Mouse (Mus musculus) stomach, embryonic 15.5 days (tissue): ENCODE results near the gene Aloxe3. TPM values are rescaled to one million over a fixed set of nuclear protein-coding genes. Genes with fewer than 3 reads are reported as not detected.

Experiments
- ATAC-seq: fragments of 200-750 bp; cut with Nextera tagmentation; 2 replicates; pipeline ENCODE4 v1.8.0; 2017; ENCODE audit warnings: low read depth, moderate number of reproducible peaks, moderate TSS enrichment; ENCODE audit not compliant: insufficient read depth, low FRiP score
- H3K27ac ChIP-seq: fragments of 300-500 bp; sonication (generic); 2 replicates; pipeline ENCODE4 v1.5.1; 2015; ENCODE audit warnings: mild to moderate bottlenecking, inconsistent platforms
- H3K27me3 ChIP-seq: fragments of 300-500 bp; sonication (generic); replicated peaks from 2 replicates; pipeline ENCODE4 v1.6.1; 2015; ENCODE audit warnings: inconsistent platforms
- H3K36me3 ChIP-seq: fragments of 300-500 bp; sonication (generic); 2 replicates; pipeline ENCODE4 v1.6.1; 2015; ENCODE audit warnings: inconsistent platforms
- H3K4me1 ChIP-seq: fragments of 300-500 bp; sonication (generic); 2 replicates; pipeline ENCODE4 v1.6.1; 2015; ENCODE audit warnings: inconsistent platforms
- H3K4me2 ChIP-seq: fragments of 300-500 bp; sonication (generic); 2 replicates; pipeline ENCODE4 v1.6.1; 2015; ENCODE audit warnings: mild to moderate bottlenecking, inconsistent platforms
- H3K4me3 ChIP-seq: fragments of 300-500 bp; sonication (generic); replicated peaks from 2 replicates; pipeline ENCODE4 v1.5.1; 2015; ENCODE audit warnings: inconsistent platforms
- H3K9ac ChIP-seq: fragments of 300-500 bp; sonication (generic); 2 replicates; pipeline ENCODE4 v1.6.1; 2015; ENCODE audit warnings: inconsistent platforms
- H3K9me3 ChIP-seq: fragments of 300-500 bp; sonication (generic); 2 replicates; pipeline ENCODE4 v1.6.1; 2016; ENCODE audit warnings: inconsistent platforms
- WGBS: fragments of 180-500 bp; shearing (Covaris S2); methylation state at CpG from one replicate; pipeline ENCODE4 v1.1.7; 2015; 5-methylcytosine and 5-hydroxymethylcytosine counted together
- polyA plus RNA-seq: library from polyadenylated mRNA; unstranded; fragments of >200 nt; fragmentation: Nextera tagmentation; extraction: Ambion mirVana; gene quantifications from 2 replicates; pipeline ENCODE4 v1.2.1, GENCODE M21; 2015

Aloxe3 gene
- polyA plus RNA-seq = 0.27 and 1.2 TPM in 2 replicates

DNA sequence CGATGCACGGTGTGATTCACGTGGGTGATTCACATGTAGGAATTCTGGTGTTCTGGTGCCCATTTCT is at the start of gene Aloxe3:
Gene Aloxe3, plus strand, starts transcription at position 45 of the 67 bp plus-strand sequence.
- ATAC-seq = no peak
- Histone ChIP-seq H3K4me3 (peak within 1 kb of the TSS; percentile 62), H3K27ac (peak within 1 kb of the TSS; percentile 76; the same call in 1 of the 2 replicates), H3K27me3 (no peaks in the 10 kb centered on the region), H3K9me3 (no peaks in the 10 kb centered on the region), H3K4me1 (peaks cover 21% of the 10 kb centered on the region), H3K9ac (peak within 1 kb of the TSS; percentile 30; the same call in 1 of the 2 replicates), H3K36me3 (no peaks in the 10 kb centered on the region), H3K4me2 (peak within 1 kb of the TSS; percentile 92)
- 5% methylated on average over 3 of the region's 3 CpGs for WGBS

DNA sequence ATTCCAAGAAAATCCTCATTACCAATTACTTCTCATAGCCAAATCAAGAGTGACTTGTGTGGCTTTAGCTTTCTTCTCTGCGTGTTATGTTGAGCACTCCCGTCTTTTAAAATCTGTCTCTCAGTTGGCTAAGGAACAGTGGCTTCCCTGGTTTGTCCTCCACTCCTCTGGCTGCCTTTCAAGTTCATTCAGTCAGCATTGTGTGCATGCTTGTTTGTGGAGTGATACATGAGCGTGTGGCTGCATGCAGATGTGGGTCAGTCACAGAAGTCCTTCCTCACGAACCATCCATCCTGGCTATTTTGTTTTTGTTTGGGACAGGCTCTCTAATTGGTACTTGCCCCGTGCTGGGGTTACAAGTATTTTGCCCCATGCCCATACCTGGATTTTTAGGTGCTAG is 49.1 kb upstream of the Aloxe3 start:
- no peak overlapping the region for H3K4me3 ChIP-seq

DNA sequence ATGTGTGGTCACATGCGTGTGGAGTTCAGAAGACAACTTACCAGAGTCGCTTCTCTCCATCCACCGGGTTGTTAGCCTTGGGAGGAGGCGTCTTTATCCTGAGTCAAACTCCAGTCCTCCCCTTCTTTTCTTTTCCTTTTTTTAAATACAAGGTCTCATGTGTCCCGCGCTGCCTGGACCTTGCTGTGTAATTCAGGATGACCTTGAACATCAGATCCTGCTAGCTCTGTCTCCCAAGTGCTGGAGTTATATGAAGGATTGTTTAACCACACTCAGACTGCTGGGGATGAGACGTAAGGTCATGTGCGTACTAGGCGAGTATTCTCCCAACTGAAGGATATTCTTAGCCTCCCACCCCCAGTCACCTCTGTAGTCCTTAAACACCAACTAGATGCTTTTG is 48.4 kb upstream of the Aloxe3 start:
- Histone ChIP-seq H3K36me3 (no peaks in the 10 kb centered on the region), H3K4me1 (peaks cover 10% of the 10 kb centered on the region; the same call in 1 of the 2 replicates), H3K9me3 (no peaks in the 10 kb centered on the region), H3K9ac (no peak overlapping the region), H3K4me2 (no peak overlapping the region), H3K27ac (no peak overlapping the region), H3K27me3 (no peaks in the 10 kb centered on the region), H3K4me3 (no peak overlapping the region)
- ATAC-seq = no peak
- 78% methylated on average over 9 of the region's 9 CpGs for WGBS

More for the DNA sequence above, 49.1 kb upstream of the Aloxe3 start:
- no peak for ATAC-seq
- peaks cover 18% of the 10 kb centered on the region; the same call in 1 of the 2 replicates for H3K4me1 ChIP-seq
- H3K36me3 ChIP-seq = no peaks in the 10 kb centered on the region
- H3K4me2 ChIP-seq = no peak overlapping the region
- no peak overlapping the region for H3K27ac ChIP-seq
- 63% methylated on average over 5 of the region's 5 CpGs for WGBS
- H3K9me3 ChIP-seq = no peaks in the 10 kb centered on the region
- H3K9ac ChIP-seq = no peak overlapping the region
- H3K27me3 ChIP-seq = no peaks in the 10 kb centered on the region

DNA sequence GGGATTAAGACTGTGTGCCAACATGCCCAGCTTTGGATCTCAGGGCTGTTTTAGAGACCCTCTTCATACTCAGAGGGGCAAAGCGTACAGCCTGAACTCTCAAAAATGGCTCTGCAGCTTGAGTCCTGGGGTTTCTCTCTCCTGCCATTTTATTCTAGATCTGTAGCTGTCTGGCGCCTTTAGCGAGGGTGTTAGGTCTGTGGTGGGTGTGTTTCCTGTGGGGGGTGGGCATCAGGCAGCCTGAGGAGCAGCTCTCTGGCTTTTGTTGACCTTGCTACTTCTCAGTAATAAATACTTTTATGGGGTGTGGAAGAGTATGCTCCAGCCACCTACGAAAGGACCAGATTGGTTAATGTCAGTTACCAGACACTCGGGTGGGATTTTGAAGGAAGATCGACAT is 47.7 kb upstream of the Aloxe3 start:
- Histone ChIP-seq H3K4me2 (no peak overlapping the region), H3K27ac (no peak overlapping the region), H3K36me3 (no peaks in the 10 kb centered on the region), H3K9ac (no peak overlapping the region), H3K4me3 (no peak overlapping the region), H3K4me1 (peaks cover 7% of the 10 kb centered on the region; the same call in 1 of the 2 replicates), H3K9me3 (no peaks in the 10 kb centered on the region), H3K27me3 (no peaks in the 10 kb centered on the region)
- no peak for ATAC-seq
- WGBS = 71% methylated on average over 6 of the region's 6 CpGs

DNA sequence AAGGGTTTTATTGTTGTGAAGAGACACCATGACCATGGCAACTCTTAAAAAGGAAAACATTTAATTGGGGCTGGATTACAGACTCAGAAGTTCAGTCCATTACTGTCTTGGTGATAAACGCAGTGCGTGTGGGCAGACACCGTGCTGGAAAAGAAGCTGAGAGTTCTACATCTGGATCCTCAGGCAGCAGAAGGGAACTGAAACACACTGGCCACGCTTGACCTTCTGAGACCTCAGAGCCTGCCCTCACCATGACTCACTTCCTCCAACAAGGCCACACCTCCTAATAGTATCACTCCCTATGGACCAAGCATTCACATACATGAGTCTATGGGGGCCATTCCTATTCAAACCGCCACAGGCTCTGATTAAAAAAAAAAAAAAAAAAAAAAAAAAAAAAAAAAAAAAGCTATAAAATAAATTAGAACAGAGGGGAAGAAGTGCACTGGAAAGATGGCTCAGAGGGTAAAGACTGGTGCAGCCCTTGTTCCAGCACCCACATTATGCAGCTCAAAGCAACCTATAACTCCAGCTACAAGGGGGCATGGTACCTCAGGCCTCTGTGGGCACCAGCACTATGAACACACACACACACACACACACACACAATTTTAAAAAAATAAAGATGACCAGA is 46.8 kb upstream of the Aloxe3 start:
- no peak overlapping the region for H3K4me3 ChIP-seq
- WGBS = 63% methylated on average over 5 of the region's 5 CpGs
- H3K4me2 ChIP-seq = no peak overlapping the region
- no peaks in the 10 kb centered on the region for H3K27me3 ChIP-seq
- no peaks in the 10 kb centered on the region for H3K36me3 ChIP-seq
- H3K9me3 ChIP-seq = no peaks in the 10 kb centered on the region
- H3K27ac ChIP-seq = no peak overlapping the region; the same call in 1 of the 2 replicates
- ATAC-seq = no peak
- peaks cover 3% of the 10 kb centered on the region; the same call in 1 of the 2 replicates for H3K4me1 ChIP-seq
- H3K9ac ChIP-seq = no peak overlapping the region

DNA sequence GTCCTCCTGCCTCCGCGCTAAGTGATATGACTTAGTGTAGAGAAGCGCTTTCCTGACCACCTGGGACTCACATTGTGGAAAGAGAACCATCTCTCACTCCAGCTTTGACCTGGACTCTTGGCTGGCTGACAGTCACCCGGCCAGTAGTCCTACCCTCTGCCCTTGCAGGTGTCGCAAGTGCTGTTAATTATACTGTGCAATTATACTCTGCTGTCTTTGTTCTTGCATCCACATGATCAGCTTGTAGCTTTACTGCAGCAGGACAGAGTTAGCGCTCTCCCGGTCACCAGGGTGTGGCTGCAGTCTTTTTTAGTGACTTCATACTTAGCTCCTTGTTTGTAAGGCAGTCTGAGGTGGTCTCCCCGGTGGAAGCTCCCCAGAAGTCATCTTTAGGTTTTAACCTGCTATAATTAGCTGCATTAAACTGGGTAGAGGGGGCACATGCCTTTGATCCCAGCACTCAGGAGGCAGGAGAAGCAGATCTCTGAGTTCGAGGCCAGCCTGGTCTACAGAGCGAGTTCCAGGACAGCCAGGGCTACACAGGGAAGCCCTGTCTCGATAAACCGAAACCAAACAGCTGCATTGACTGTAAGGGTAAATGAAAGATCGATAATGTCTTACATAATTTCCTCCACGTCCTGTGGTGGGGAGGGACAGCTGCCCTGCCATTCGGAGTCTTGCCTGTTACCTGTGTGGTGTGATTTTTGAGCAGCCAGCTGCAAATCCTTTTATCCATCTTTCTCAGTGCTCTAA is 45.4 kb upstream of the Aloxe3 start:
- Histone ChIP-seq H3K36me3 (no peaks in the 10 kb centered on the region), H3K4me3 (no peak overlapping the region), H3K9me3 (no peaks in the 10 kb centered on the region), H3K27ac (no peak overlapping the region), H3K27me3 (no peaks in the 10 kb centered on the region), H3K4me1 (no peaks in the 10 kb centered on the region), H3K9ac (no peak overlapping the region), H3K4me2 (no peak overlapping the region)
- 77% methylated on average over 15 of the region's 15 CpGs for WGBS
- ATAC-seq = no peak

DNA sequence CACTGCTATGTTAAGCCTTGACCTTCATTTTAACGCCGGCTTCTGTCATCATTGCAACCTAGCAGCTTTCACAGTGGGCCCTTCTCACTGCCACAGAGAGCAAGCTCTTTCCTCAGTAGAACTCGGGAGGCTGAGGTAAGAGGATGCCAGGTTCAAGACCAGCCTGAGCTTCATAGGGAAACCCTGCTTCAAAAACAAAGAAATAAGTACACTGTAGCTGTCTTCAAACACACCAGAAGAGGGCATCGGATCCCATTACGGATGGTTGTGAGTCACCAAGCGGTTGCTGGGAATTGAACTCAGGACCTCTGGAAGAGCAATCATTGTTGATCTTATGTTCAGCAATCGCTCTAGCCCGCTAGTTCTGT is 44.9 kb upstream of the Aloxe3 start:
- no peak overlapping the region for H3K4me3 ChIP-seq
- no peaks in the 10 kb centered on the region for H3K4me1 ChIP-seq
- 88% methylated on average over 8 of the region's 8 CpGs for WGBS
- ATAC-seq = no peak
- H3K4me2 ChIP-seq = no peak overlapping the region
- H3K27me3 ChIP-seq = no peaks in the 10 kb centered on the region
- no peaks in the 10 kb centered on the region for H3K36me3 ChIP-seq
- no peak overlapping the region for H3K27ac ChIP-seq
- no peaks in the 10 kb centered on the region for H3K9me3 ChIP-seq
- no peak overlapping the region for H3K9ac ChIP-seq

DNA sequence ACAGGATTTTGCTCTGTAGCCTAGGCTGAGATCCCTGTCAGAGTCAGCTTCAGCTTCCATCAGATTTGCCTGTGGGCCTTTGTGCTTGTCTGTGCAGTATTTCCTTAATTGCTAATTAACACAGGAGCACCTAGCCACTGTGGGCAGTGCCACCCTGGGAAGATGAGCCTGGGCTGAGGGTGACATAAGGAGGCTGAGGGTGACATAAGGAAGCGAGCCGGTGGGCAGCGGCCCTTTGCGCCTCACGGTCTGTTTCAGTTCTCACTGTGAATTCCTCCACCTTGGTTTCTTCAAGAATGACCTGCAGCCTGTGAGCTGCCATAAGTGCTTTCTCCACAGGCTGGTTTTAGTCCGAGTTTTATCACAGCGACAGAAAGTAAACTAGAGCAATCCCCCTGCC is 44.1 kb upstream of the Aloxe3 start:
- 74% methylated on average over 7 of the region's 7 CpGs for WGBS
- Histone ChIP-seq H3K9ac (no peak overlapping the region), H3K36me3 (no peaks in the 10 kb centered on the region), H3K9me3 (no peaks in the 10 kb centered on the region), H3K27ac (no peak overlapping the region), H3K4me1 (no peaks in the 10 kb centered on the region), H3K4me2 (no peak overlapping the region), H3K4me3 (no peak overlapping the region), H3K27me3 (no peaks in the 10 kb centered on the region)
- ATAC-seq = no peak

DNA sequence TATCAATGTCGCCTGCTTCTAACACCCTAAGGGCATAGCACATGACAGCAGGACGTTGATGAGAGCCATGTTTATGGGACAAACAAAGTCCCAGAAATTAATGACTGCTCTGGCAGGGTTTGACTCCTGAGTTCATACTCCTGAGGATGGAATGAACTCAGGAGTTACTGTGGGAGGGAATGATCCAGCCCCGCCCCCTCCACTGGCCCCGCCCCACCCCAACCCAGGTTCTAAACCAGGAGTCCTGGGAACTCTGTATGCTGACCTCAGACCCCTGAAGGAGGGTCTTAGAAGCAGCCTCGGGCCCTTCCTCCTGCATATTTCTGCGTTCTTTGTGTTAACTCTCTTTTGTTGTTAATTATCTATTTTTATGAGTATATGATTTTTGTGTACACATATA is 40.1 kb upstream of the Aloxe3 start:
- Histone ChIP-seq H3K4me1 (peaks cover 21% of the 10 kb centered on the region), H3K9ac (no peak overlapping the region), H3K36me3 (0 out of 2 replicates have a peak, but pooled peaks cover 2% of the 10 kb centered on the region), H3K4me2 (no peak overlapping the region), H3K27me3 (no peaks in the 10 kb centered on the region), H3K4me3 (no peak overlapping the region), H3K9me3 (no peaks in the 10 kb centered on the region), H3K27ac (no peak overlapping the region)
- WGBS = 57% methylated on average over 6 of the region's 6 CpGs
- no peak for ATAC-seq

DNA sequence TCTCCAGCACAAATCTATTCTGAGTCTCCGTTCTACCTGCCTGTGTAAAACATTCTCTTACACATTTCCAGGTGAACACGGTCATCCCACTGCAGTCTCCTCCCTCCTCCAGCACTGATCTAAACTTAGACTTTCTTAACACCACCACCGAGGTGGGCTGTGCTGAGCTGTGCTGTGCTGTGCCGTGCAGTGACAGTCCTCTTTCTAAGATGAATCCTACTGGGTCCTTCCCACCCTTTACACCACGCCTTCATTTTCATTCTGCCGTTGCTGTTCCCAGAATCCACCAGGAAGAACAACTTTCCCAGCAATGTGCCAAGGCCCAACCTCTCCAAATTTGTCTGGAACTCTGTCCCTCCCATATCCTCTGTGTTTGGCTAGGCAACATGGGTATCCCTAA is 39.3 kb upstream of the Aloxe3 start:
- H3K36me3 ChIP-seq = 0 out of 2 replicates have a peak, but pooled peaks cover 5% of the 10 kb centered on the region
- no peak overlapping the region for H3K4me2 ChIP-seq
- WGBS = 49% methylated on average over 6 of the region's 6 CpGs
- no peak overlapping the region for H3K9ac ChIP-seq
- H3K9me3 ChIP-seq = no peaks in the 10 kb centered on the region
- H3K4me3 ChIP-seq = no peak overlapping the region
- H3K27me3 ChIP-seq = no peaks in the 10 kb centered on the region
- H3K27ac ChIP-seq = peak overlapping the region; percentile 89
- H3K4me1 ChIP-seq = peaks cover 21% of the 10 kb centered on the region
- ATAC-seq = no peak

DNA sequence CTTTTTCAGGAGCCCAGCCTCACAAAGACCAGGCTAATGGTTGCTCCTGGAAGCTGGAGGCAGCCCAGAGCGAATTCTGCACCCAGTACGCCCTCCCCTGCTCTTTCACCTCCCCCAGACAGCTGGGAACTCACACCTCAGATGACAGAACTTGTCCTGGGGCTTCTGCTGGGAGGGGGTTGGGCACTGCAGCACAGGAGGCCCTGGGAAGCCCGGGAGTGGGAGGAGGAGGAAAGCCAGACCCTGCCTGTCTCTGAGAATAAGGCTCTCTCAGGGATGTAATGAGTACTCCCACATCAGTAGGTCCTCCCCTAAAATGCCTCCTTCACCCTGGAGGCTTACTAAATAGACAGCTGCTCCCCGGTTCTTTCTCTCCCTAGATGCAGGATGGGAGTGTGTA is 38.6 kb upstream of the Aloxe3 start:
- Histone ChIP-seq H3K4me3 (no peak overlapping the region), H3K9me3 (no peaks in the 10 kb centered on the region), H3K4me1 (peaks cover 21% of the 10 kb centered on the region), H3K4me2 (no peak overlapping the region; the same call in 1 of the 2 replicates), H3K36me3 (0 out of 2 replicates have a peak, but pooled peaks cover 5% of the 10 kb centered on the region), H3K27me3 (no peaks in the 10 kb centered on the region), H3K9ac (no peak overlapping the region), H3K27ac (peak overlapping the region; percentile 89)
- 25% methylated on average over 4 of the region's 4 CpGs for WGBS
- ATAC-seq = peak; percentile 27

DNA sequence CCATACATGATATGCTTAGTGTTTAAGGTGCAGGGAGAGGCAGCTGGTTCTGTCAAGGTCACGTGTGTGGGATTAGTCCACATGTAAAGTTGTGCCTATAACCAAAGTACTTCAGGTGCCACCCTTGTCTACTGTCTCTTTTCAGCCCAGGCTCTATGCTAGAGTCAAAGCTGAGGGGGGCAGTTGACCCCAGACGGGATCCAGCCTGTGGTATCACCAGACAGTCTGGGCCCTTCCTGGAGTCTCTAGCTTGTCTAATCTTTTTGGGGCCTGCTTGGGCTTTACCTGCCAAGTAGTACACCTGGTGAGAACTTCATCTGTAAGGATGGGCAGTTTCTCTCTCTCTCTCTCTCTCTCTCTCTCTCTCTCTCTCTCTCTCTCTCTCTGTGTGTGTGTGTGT is 38.1 kb upstream of the Aloxe3 start:
- Histone ChIP-seq H3K4me3 (peak overlapping the region; percentile 84; the same call in 1 of the 2 replicates), H3K9me3 (no peaks in the 10 kb centered on the region), H3K4me1 (peaks cover 21% of the 10 kb centered on the region), H3K27ac (peak overlapping the region; percentile 89), H3K36me3 (0 out of 2 replicates have a peak, but pooled peaks cover 5% of the 10 kb centered on the region), H3K27me3 (no peaks in the 10 kb centered on the region), H3K9ac (no peak overlapping the region), H3K4me2 (peak overlapping the region; percentile 91)
- ATAC-seq = no peak
- 59% methylated on average over 2 of the region's 2 CpGs for WGBS
